Mouse (Mus musculus): ENCODE data around the gene Cat.

GRCm38 (mm10) chr2:103461743-103462142 is 23.2 kb downstream of the Cat start:
- TF ChIP-seq CTCF (conservative IDR thresholded peaks at IDR 0.05; ENCODE audit: insufficient read depth, insufficient read length, low read depth, low read length) = no peak
- no peak for TF ChIP-seq POLR2A (IDR thresholded peaks at IDR 0.05; ENCODE audit: low read depth, low read length)
